Mouse (Mus musculus) limb, embryonic 12.5 days (tissue): ENCODE results near the gene Muc3. TPM values are rescaled to one million over a fixed set of nuclear protein-coding genes. Genes with fewer than 3 reads are reported as not detected.

Experiments
- ATAC-seq: fragments of 200-750 bp; cut with Nextera tagmentation; 2 replicates; pipeline ENCODE4 v1.8.0; 2017; ENCODE audit warnings: low read depth, moderate TSS enrichment; ENCODE audit not compliant: insufficient number of reproducible peaks, insufficient read depth, low FRiP score, low TSS enrichment
- H3K27ac ChIP-seq: fragments of 300-500 bp; sonication (generic); 2 replicates; pipeline ENCODE4 v1.5.1; 2016; ENCODE audit warnings: mild to moderate bottlenecking, moderate library complexity
- H3K27me3 ChIP-seq: fragments of 300-500 bp; sonication (generic); 2 replicates; pipeline ENCODE4 v1.6.1; 2016; ENCODE audit warnings: mild to moderate bottlenecking, moderate library complexity
- H3K36me3 ChIP-seq: fragments of 300-500 bp; sonication (generic); 2 replicates; pipeline ENCODE4 v1.6.1; 2016; ENCODE audit warnings: mild to moderate bottlenecking, moderate library complexity
- H3K4me1 ChIP-seq: fragments of 300-500 bp; sonication (generic); replicated peaks from 2 replicates; pipeline ENCODE4 v1.6.1; 2016
- H3K4me2 ChIP-seq: fragments of 300-500 bp; sonication (generic); 2 replicates; pipeline ENCODE4 v1.6.1; 2016; ENCODE audit warnings: mild to moderate bottlenecking, moderate library complexity
- H3K4me3 ChIP-seq: fragments of 300-500 bp; sonication (generic); replicated peaks from 2 replicates; pipeline ENCODE4 v1.5.1; 2016; ENCODE audit warnings: mild to moderate bottlenecking
- H3K9ac ChIP-seq: fragments of 300-500 bp; sonication (generic); replicated peaks from 2 replicates; pipeline ENCODE4 v1.6.1; 2016; ENCODE audit warnings: mild to moderate bottlenecking, moderate library complexity
- H3K9me3 ChIP-seq: fragments of 300-500 bp; sonication (generic); 2 replicates; pipeline ENCODE4 v1.6.1; 2016; ENCODE audit warnings: mild to moderate bottlenecking, moderate library complexity
- WGBS: fragments of 180-500 bp; shearing (Covaris S2); methylation state at CpG from one replicate; pipeline ENCODE4 v1.1.7; 2016; 5-methylcytosine and 5-hydroxymethylcytosine counted together
- polyA plus RNA-seq: library from polyadenylated mRNA; unstranded; fragments of >200 nt; fragmentation: Nextera tagmentation; extraction: Ambion mirVana; gene quantifications from 2 replicates; pipeline ENCODE4 v1.2.1, GENCODE M21; 2016

The Muc3 gene
- polyA plus RNA-seq, 1 experiment from 2014 or later, result not detected

DNA sequence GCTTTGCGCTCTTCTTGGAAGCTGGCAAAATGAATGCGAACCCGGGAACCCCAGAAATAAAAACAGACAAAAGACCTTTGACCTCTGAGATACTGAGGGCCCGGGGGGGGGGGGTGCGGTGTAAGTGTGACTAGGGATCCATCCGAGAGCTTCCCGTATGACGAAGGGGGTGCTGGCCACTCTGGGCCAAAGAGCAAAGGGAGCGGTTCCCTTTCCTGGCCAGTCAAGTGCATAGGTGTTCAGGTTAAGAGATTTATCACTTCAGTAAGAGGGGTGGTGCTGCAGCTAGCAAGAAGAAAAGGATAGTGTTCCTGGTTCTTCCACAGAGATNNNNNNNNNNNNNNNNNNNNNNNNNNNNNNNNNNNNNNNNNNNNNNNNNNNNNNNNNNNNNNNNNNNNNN lies 16.9 kb upstream of the Muc3 start:
- Histone ChIP-seq H3K4me1 (no peaks in the 10 kb centered on the region), H3K4me3 (no peak overlapping the region), H3K4me2 (no peak overlapping the region), H3K27me3 (0 out of 2 replicates have a peak, but pooled peaks cover 12% of the 10 kb centered on the region), H3K27ac (no peak overlapping the region), H3K9ac (no peak overlapping the region), H3K36me3 (no peaks in the 10 kb centered on the region), H3K9me3 (no peaks in the 10 kb centered on the region)
- ATAC-seq, result no peak
- WGBS, result 76% methylated on average over 9 of the region's 9 CpGs

DNA sequence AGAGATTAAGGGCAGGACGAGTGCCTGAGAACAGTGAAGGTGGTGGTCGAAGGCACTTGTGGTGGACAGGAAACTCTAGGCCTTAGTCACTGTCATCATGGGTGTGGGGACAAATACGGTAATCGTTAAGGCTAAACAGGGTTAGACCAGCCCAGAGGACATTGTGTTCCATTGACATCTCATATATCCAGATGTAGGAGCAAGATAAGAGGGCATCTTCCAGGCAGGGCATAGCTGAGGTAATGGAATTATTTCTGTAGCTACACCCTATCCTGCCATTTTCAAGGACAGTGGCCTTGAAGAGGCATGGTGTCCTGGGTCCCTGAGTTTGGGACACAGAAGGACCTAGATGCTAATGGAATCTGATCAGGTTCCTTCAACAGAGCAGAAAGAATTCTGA lies 12.7 kb upstream of the Muc3 start:
- 0 out of 2 replicates have a peak, but pooled peaks cover 8% of the 10 kb centered on the region for H3K27me3 ChIP-seq
- H3K4me1 ChIP-seq, result no peaks in the 10 kb centered on the region
- peaks cover 6% of the 10 kb centered on the region for H3K9me3 ChIP-seq
- no peaks in the 10 kb centered on the region for H3K36me3 ChIP-seq
- no peak overlapping the region for H3K4me2 ChIP-seq
- WGBS, result 80% methylated on average over 4 of the region's 4 CpGs
- no peak overlapping the region for H3K9ac ChIP-seq
- no peak for ATAC-seq
- no peak overlapping the region for H3K27ac ChIP-seq
- H3K4me3 ChIP-seq, result no peak overlapping the region

DNA sequence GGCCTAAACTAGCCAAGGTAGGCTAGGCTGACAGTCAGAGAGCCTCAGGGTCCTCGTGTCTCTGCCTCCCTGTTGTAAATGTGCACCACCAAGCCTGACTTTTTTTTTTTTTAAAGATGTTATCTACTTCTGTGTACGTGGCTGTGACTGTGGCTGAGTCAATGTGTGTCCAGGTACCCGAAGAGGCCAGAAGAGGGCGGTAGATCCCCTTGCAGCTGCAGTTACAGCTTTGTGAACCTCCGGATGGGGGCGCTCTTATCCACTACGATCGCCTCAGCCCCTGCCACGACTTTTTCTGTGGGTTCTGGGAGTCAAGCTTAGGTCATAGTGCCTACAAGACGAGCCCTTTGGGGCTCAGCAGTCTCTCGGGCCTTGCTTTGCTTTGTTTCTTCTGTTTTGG lies 10.3 kb upstream of the Muc3 start:
- Histone ChIP-seq H3K4me1 (no peaks in the 10 kb centered on the region), H3K27me3 (no peaks in the 10 kb centered on the region), H3K4me2 (no peak overlapping the region), H3K9me3 (peaks cover 18% of the 10 kb centered on the region), H3K36me3 (no peaks in the 10 kb centered on the region), H3K4me3 (no peak overlapping the region), H3K27ac (no peak overlapping the region), H3K9ac (no peak overlapping the region)
- WGBS, result 34% methylated on average over 11 of the region's 11 CpGs
- no peak for ATAC-seq

DNA sequence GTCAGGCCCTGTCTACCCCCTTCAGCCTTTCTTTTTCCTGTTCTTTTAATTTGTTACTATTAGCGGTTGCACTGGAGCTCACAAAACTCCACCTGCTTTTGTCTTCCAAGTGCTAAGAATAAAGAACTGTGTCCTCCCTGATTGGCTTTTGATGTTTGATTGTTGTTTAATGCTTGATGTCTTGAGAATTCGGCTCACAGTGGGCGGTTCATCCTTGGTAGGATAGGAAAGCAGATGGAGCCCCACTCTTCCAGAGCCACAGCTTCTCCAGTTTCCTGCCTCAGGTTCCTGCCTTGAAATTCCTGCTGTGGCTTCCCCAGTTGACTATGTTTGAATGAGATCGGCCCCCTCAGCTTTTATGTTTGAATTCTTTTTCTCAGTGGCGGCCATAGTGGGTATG lies 4.2 kb upstream of the Muc3 start:
- H3K27ac ChIP-seq, result no peak overlapping the region
- no peak overlapping the region for H3K9ac ChIP-seq
- no peak overlapping the region for H3K4me3 ChIP-seq
- H3K36me3 ChIP-seq, result no peaks in the 10 kb centered on the region
- no peaks in the 10 kb centered on the region for H3K27me3 ChIP-seq
- H3K4me1 ChIP-seq, result no peaks in the 10 kb centered on the region
- no peak for ATAC-seq
- no peak overlapping the region for H3K4me2 ChIP-seq
- WGBS, result 86% methylated on average over 5 of the region's 5 CpGs
- H3K9me3 ChIP-seq, result peaks cover 47% of the 10 kb centered on the region

DNA sequence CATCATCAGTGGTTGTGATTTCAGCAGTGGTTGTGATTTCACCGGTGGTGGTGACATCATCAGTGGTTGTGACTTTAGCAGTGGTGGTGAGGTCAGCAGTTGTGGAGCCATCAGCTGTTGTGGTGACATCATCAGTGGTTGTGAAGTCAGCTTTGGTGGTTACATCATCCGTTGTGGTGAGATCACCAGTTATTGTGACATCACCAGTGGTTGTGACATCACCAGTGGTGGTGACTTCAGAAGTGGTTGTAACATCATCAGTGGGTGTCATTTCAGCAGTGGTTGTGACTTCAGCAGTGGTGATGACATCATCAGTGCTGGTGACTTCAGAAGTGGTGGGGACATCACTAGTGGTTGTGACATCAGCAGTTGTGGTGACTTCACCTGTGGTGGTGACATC lies 3.5 kb upstream of the Muc3 start:
- Histone ChIP-seq H3K36me3 (no peaks in the 10 kb centered on the region), H3K4me3 (no peak overlapping the region), H3K9me3 (peaks cover 47% of the 10 kb centered on the region), H3K27me3 (no peaks in the 10 kb centered on the region), H3K9ac (no peak overlapping the region), H3K4me2 (no peak overlapping the region), H3K4me1 (no peaks in the 10 kb centered on the region), H3K27ac (no peak overlapping the region)
- 58% methylated on average over 2 of the region's 2 CpGs for WGBS
- no peak for ATAC-seq

DNA sequence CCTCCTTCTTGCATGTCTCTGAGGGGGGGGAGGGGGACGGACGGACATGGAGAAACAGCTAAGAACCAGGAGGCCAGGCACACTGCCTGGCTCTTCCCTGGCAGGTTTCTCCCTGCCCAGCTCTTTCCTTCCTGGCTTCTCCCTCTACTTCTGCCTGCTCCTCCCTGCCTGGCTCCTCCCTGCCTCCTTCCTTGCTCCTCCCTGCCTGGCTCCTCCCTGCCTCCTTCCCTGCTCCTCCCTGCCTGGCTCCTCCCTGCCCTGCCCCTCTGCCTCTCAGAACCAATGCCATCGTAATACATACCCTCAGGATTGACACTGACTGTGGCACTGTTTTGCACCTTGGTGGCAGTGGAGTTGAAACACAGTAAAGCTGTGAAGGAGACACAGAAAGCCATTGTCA lies 8.3 kb downstream of the Muc3 start:
- H3K9ac ChIP-seq, result no peak overlapping the region
- peaks cover 2% of the 10 kb centered on the region; the same call in 1 of the 2 replicates for H3K27me3 ChIP-seq
- no peaks in the 10 kb centered on the region for H3K36me3 ChIP-seq
- H3K4me3 ChIP-seq, result no peak overlapping the region
- no peak overlapping the region for H3K4me2 ChIP-seq
- no peaks in the 10 kb centered on the region for H3K4me1 ChIP-seq
- 18% methylated on average over 3 of the region's 3 CpGs for WGBS
- no peak overlapping the region for H3K27ac ChIP-seq
- 0 out of 2 replicates have a peak, but pooled peaks cover 2% of the 10 kb centered on the region for H3K9me3 ChIP-seq
- no peak for ATAC-seq

DNA sequence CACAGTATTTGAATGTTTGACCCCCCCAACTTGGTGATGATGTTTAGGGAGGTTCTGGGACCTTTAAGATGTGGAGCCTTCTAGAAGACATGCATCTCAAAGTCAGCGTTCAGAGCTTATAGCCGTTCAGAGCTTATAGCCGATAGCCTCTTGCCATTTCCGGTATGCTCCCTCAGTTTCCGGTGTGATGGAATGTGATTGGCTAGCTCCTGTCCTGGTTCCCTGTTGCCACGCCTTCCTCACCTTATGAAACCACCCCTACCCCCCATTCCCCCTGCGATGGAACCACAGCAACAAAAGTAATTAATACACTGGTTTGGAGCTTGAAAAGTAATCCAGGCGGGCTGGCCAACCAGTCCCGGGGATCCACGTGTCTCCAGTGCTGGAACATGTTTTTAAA lies 10.1 kb downstream of the Muc3 start:
- Histone ChIP-seq H3K27me3 (peaks cover 2% of the 10 kb centered on the region; the same call in 1 of the 2 replicates), H3K4me2 (no peak overlapping the region), H3K27ac (no peak overlapping the region), H3K9ac (no peak overlapping the region), H3K4me3 (no peak overlapping the region), H3K9me3 (0 out of 2 replicates have a peak, but pooled peaks cover 2% of the 10 kb centered on the region), H3K4me1 (no peaks in the 10 kb centered on the region), H3K36me3 (no peaks in the 10 kb centered on the region)
- WGBS, result 86% methylated on average over 10 of the region's 10 CpGs
- no peak for ATAC-seq

DNA sequence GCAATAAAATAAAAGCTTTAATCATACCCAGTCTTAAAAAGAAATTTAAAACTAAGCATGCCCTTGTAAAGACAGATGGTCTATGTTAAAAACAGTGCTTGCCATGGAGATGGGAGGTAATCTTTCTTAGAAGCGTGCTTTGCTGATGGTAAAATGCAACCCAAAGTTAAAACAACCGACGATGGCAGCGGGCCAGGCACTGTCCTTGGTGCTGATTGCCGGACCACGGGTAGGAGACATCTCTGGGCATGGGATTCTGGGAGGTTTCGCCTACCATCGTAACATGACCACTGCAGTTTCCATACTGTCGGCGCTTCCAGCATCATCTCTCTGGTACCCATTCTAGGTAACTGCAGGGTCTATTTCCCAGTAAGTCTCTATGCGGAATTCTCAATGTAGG lies 14.2 kb downstream of the Muc3 start:
- Histone ChIP-seq H3K27me3 (peaks cover 2% of the 10 kb centered on the region; the same call in 1 of the 2 replicates), H3K4me1 (no peaks in the 10 kb centered on the region), H3K9me3 (0 out of 2 replicates have a peak, but pooled peaks cover 2% of the 10 kb centered on the region), H3K27ac (no peak overlapping the region), H3K9ac (no peak overlapping the region), H3K4me2 (no peak overlapping the region), H3K36me3 (no peaks in the 10 kb centered on the region), H3K4me3 (no peak overlapping the region)
- 37% methylated on average over 11 of the region's 11 CpGs for WGBS
- no peak for ATAC-seq

DNA sequence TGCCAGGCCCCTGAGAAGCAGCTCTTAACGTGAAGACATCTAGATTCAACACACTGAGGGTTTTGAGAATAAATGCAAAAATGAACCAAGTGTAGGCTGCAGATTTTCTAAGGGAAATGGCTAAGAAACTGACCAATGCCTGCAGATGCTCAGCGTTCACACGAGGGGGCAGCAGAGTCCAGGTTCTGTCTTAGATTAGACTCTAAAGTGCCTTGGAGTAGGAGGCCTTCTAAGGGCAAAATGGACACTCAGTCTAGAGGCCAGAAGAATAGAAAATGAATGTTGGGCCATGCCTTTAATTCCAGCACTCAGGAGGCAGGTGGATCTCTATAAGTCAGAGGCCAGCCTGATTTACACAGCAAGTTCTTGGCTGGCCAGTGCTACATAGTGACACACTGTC lies 17.6 kb downstream of the Muc3 start:
- H3K4me1 ChIP-seq, result peaks cover 8% of the 10 kb centered on the region
- no peak overlapping the region for H3K4me3 ChIP-seq
- no peak overlapping the region for H3K4me2 ChIP-seq
- peaks cover 1% of the 10 kb centered on the region; the same call in 1 of the 2 replicates for H3K9me3 ChIP-seq
- ATAC-seq, result no peak
- no peak overlapping the region for H3K9ac ChIP-seq
- H3K36me3 ChIP-seq, result no peaks in the 10 kb centered on the region
- no peak overlapping the region for H3K27ac ChIP-seq
- H3K27me3 ChIP-seq, result no peaks in the 10 kb centered on the region
- 4% methylated on average over 3 of the region's 3 CpGs for WGBS

DNA sequence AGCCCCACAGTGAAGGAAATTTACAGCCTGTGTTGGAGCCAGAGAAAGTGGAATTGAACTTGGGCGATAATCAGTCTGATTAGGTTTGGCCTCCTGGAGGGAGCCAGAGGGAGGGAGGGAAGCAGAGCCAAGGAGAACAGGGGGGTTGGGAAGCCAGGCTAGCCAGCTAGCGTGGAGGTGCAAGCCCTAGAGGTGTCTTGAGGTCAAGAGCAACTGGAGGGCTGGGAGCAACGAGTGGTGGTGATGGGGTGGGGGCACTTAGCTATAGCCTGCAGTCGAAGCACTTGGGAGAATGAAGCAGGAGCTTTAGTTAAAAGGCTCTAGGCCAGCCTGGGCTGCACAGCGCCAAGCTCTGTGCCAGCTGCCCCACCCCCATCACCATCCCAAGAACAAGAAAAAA lies 19.8 kb downstream of the Muc3 start:
- H3K9me3 ChIP-seq, result no peaks in the 10 kb centered on the region; the same call in 1 of the 2 replicates
- no peak overlapping the region for H3K27ac ChIP-seq
- WGBS, result 21% methylated on average over 5 of the region's 5 CpGs
- no peaks in the 10 kb centered on the region for H3K27me3 ChIP-seq
- peaks cover 8% of the 10 kb centered on the region for H3K4me1 ChIP-seq
- no peaks in the 10 kb centered on the region for H3K36me3 ChIP-seq
- H3K4me2 ChIP-seq, result no peak overlapping the region
- ATAC-seq, result no peak
- H3K4me3 ChIP-seq, result no peak overlapping the region
- no peak overlapping the region for H3K9ac ChIP-seq

DNA sequence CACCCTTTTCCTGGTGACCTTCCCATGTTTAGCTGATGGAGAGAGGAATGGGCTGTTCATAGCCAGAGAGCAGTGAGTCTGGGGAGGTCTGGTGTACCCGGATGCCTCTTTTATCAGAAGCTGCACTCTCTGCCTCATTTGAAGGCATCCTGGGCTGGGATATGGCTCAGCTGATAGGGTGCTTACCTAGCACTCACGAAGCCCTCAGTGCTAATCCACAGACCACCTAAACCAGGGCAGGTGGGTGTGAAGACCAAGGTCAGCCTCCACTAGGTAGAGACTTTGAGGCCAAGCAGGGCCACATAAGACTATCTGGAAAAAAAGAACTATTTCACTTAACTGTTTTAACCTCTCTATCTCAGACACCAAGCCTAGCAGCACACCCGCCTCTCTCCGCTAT lies 25.6 kb downstream of the Muc3 start:
- WGBS, result 83% methylated on average over 4 of the region's 4 CpGs
- no peak overlapping the region for H3K4me2 ChIP-seq
- no peaks in the 10 kb centered on the region for H3K36me3 ChIP-seq
- H3K4me3 ChIP-seq, result no peak overlapping the region
- no peak overlapping the region for H3K9ac ChIP-seq
- H3K27ac ChIP-seq, result no peak overlapping the region
- no peak for ATAC-seq
- H3K4me1 ChIP-seq, result peaks cover 5% of the 10 kb centered on the region
- no peaks in the 10 kb centered on the region; the same call in 1 of the 2 replicates for H3K9me3 ChIP-seq
- no peaks in the 10 kb centered on the region for H3K27me3 ChIP-seq

DNA sequence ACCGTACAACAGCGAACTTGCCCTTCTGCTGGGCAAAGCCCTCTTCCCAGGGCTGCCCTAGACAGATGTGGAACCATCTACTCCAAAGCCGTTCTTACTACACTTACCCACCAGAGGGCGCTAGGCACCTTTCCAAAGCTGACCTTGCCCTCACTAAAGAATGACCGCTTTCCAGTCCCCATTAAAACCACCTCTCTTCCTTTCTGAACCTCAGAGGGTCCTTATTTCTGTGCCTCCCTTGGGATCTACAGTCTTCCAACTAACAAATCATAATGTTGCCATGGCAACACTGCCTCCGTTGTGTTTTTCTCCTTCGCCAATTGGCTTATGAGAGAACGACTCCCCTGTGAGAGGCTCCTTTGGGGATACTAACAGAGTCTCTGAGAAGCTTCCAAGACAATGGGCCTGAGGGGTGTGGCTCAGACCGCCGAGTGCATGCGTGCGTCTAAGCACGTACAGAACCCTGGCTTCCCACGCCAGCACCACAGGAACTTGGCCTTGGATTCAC lies 26.4 kb downstream of the Muc3 start:
- no peaks in the 10 kb centered on the region for H3K27me3 ChIP-seq
- WGBS, result 14% methylated on average over 14 of the region's 14 CpGs
- H3K4me2 ChIP-seq, result no peak overlapping the region
- no peaks in the 10 kb centered on the region for H3K9me3 ChIP-seq
- no peak overlapping the region for H3K9ac ChIP-seq
- H3K4me3 ChIP-seq, result no peak overlapping the region
- H3K27ac ChIP-seq, result no peak overlapping the region
- peaks cover 5% of the 10 kb centered on the region for H3K4me1 ChIP-seq
- no peak for ATAC-seq
- no peaks in the 10 kb centered on the region for H3K36me3 ChIP-seq
